Mouse (Mus musculus): ENCODE results near the gene Ctsm. TPM values are rescaled to one million over a fixed set of nuclear protein-coding genes. Genes with fewer than 3 reads are reported as not detected.
"Not testable (repeated sequence)": the region's sequence is repeated elsewhere in the genome, so short reads cannot be mapped to it uniquely, and the experiment has no call there.

Ctsm gene
- not detected in 2 replicates for polyA plus RNA-seq (2016; fragmentation: Nextera tagmentation; extraction: Ambion mirVana)

DNA sequence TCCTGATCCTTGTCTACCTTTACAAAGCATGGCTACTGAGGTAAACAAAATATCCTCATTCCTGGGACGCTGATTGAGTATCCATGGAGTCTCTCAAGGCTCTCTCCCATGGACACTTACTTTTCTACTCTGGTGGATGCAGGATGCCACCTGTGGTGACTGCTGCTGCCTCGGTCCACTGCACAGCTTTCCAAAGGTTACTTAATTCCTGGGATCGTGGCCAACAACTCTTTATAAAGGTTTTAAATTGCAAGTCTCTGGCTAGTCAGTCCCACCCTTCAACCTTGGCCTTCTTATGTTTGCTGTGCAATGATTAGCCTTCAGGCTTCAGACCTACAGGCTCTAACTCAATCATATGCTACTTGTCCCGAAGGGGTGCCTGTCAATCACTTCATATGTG is at the start of gene Ctsm:
Ctsm (minus strand) TSS at position 209 of the 400 bp plus-strand sequence.
- Histone ChIP-seq H3K27me3 (replicated peaks) (no peaks in the 10 kb centered on the region), H3K9me3 (replicated peaks) (peaks cover 10% of the 10 kb centered on the region)

DNA sequence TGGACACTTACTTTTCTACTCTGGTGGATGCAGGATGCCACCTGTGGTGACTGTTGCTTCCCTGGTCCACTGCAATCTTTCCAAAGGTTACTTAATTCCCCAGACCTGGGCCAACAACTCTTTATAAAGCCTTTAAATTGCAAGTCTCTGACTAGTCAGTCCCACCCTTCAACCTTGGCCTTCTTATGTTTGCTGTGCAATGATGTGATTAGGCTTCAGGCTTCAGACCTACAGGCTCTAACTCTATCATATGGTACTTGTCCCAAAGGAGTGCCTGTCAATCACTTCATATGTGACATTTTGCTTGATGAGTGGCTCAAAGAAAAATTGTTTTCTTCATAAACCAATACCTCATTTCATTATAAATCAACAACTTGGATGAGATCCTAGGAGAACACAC is 28.4 kb upstream of the Ctsm start, which contains the start of gene Cts3:
Cts3 (minus strand) TSS at position 101 of the 400 bp plus-strand sequence.
- no peak for ATAC-seq (ENCODE audit: insufficient number of reproducible peaks, low FRiP score)
- Histone ChIP-seq H3K36me3 (no peaks in the 10 kb centered on the region), H3K9ac (no peak within 1 kb of the TSS), H3K4me2 (no peak within 1 kb of the TSS), H3K27me3 (replicated peaks) (no peaks in the 10 kb centered on the region), H3K27ac (ENCODE audit: poor library complexity, severe bottlenecking) (no peak within 1 kb of the TSS), H3K4me1 (replicated peaks) (no peaks in the 10 kb centered on the region), H3K4me3 (no peak within 1 kb of the TSS), H3K9me3 (replicated peaks) (peaks cover 23% of the 10 kb centered on the region)

More for the DNA sequence above, at the start of gene Ctsm:
- H3K27ac ChIP-seq (ENCODE audit: poor library complexity, severe bottlenecking), result no peak within 1 kb of the TSS
- no peak within 1 kb of the TSS for H3K4me3 ChIP-seq
- no peak within 1 kb of the TSS for H3K9ac ChIP-seq
- ATAC-seq (ENCODE audit: insufficient number of reproducible peaks, low FRiP score), result no peak
- 66% methylated on average over 4 of the region's 4 CpGs for WGBS
- no peaks in the 10 kb centered on the region for H3K4me1 ChIP-seq (replicated peaks)
- H3K4me2 ChIP-seq, result no peak within 1 kb of the TSS
- no peaks in the 10 kb centered on the region for H3K36me3 ChIP-seq

DNA sequence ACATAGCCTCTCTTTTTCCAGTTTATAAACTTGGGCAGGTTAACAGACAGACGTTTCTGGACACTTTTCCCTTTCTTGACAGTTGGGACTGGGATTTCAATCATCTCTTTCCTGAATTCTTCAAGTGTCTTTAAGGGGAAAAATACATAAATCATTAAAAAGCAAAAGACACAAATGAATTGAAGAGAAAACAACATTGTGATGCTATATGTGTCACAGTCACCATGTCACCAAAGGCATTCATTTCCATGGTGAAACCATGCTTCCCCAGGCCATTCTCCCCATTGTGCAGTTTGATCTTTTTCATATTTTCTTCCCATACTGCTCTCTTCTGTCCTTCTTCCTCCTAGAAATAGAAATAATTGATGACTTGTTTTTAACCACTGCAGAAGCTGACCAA is 26.4 kb upstream of the Ctsm start, which contains the start of gene Gm49352:
Gm49352 (minus strand) TSS at position 101 of the 400 bp plus-strand sequence.
- not testable (repeated sequence) for H3K36me3 ChIP-seq; H3K4me1 ChIP-seq (replicated peaks); H3K4me3 ChIP-seq; H3K27me3 ChIP-seq (replicated peaks); H3K9ac ChIP-seq; ATAC-seq (ENCODE audit: insufficient number of reproducible peaks, low FRiP score); H3K27ac ChIP-seq (ENCODE audit: poor library complexity, severe bottlenecking); H3K4me2 ChIP-seq
- peaks cover 12% of the 10 kb centered on the region; the same call in 1 of the 2 replicates for H3K9me3 ChIP-seq (replicated peaks)
- 41% methylated on average over 1 of the region's 1 CpGs for WGBS

Other genes with a start within 250 kb of the Ctsm start
- not detected in 2 replicates for gene Cts7, start 183.6 kb downstream of the Ctsm start, polyA plus RNA-seq (2016; fragmentation: Nextera tagmentation; extraction: Ambion mirVana)
- gene Gm49352, start 26.3 kb upstream of the Ctsm start, polyA plus RNA-seq (2016; fragmentation: Nextera tagmentation; extraction: Ambion mirVana), result not detected in 2 replicates
- not detected in 2 replicates for gene Cts3, start 28.3 kb upstream of the Ctsm start, polyA plus RNA-seq (2016; fragmentation: Nextera tagmentation; extraction: Ambion mirVana)